Mouse (Mus musculus) right cerebral cortex, adult 2 months (tissue): ENCODE results near the gene Cwc27.

Experiments used
- DNase-seq, 2 experiments: peaks; one replicate each; pipeline ENCODE4 v3.0.0; 2021 to 2022; ENCODE audit warnings: low spot score in 2 of 2

Gene Cwc27

DNA sequence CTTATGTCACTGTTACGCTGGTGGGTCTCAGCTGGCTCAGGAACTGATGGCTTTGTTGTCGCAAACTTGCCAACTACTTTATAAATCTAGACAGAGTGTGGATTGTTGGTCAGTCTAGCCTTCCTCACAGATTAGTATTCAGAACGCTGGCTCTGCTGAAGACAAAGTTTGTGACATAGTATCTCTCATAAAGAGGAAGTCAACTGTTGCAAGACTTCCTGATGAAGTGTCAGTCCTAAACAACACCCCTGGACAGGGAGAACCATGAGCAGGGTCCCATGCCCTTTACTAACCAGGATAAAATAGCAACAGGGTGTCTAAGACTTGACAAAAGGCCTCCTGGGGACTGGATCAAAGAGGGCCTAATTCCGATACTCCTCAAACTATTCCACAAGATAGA is 205.6 kb downstream of the Cwc27 start:
- DNase-seq = no peak

DNA sequence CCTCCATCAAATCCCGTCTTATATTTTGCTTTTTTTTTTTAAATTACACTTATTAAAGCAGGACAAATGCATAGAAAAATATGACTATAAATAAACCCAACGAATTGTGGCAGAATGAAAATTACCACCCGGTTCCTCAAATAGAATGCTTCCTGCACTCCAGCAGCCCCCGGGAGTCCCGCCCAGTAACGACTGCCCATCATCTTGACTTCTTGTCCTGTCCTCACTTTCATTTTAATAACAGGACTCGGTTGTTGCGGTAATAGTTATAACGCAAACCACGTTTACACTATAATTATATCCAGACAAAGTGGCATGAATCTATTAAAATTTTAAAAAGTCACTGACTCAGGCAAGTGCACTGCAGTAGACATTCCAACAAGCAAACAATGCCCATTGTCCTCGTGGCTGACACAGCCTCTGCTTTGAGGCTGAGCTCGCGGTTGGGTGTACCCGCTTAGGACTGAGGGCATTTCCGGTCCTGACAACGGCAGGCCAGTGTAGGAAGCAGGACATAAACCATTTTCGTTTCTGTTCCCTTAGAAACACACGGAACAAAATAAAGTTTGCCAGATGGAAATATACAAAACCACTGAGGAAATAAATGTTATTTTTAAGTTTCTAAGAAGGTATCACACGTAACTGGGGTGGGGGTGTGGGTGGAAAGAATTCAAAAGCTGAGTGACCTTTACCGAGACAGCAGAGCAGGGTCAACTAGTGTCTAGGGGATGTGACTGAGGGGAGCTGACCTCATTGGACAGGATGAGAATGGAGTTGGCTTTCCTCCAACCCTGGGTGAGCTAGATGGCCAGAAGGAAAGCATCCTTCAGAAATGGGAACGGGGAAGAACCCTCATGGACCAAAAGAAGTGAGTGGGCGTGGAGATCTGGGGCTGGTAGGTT is 206.5 kb downstream of the Cwc27 start:
- peak in 1 of 2 experiments; percentile 12 for DNase-seq

DNA sequence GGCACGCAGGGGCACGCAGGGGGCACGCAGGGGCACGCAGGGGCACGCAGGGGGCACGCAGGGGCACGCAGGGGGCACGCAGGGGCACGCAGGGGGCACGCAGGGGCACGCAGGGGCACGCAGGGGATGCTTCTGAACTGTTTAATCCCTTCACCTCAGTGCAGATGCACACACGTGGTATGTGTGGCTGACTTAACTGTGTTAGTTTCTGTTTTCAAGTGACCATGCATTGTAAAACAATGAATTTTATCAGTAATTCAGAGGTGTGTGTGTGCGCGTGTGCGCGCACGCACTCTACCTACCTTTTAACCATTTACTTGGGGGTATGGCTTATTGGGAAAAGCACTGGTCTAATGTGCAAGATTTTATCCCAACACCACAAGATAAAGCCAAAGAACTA is 208.4 kb downstream of the Cwc27 start:
- DNase-seq = no peak

GRCm38 (mm10) chr13:104606786-104607580 is 210.0 kb downstream of the Cwc27 start:
- no peak for DNase-seq

GRCm38 (mm10) chr13:104605111-104605510 is 211.8 kb downstream of the Cwc27 start:
- DNase-seq = no peak

DNA sequence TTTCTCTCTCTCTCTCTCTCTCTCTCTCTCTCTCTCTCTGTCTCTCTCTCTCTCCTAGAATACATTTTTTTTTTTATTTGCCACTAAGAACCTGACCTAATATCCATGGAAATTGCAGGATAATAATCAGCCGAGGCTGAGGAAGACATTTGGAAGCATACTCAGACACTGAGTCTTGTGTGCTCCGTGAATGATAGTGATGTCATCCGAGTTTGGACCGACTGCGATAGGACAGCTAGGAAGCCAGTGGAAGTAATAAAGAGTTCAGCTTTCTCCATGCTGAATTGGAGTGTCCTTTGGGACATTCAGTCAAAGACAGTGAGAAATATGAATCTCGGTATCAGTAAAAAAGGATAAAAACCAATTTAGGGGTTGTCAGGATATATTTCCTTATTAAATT is 214.7 kb downstream of the Cwc27 start:
- DNase-seq = no peak

GRCm38 (mm10) chr13:104601783-104602182 is 215.2 kb downstream of the Cwc27 start:
- no peak for DNase-seq

DNA sequence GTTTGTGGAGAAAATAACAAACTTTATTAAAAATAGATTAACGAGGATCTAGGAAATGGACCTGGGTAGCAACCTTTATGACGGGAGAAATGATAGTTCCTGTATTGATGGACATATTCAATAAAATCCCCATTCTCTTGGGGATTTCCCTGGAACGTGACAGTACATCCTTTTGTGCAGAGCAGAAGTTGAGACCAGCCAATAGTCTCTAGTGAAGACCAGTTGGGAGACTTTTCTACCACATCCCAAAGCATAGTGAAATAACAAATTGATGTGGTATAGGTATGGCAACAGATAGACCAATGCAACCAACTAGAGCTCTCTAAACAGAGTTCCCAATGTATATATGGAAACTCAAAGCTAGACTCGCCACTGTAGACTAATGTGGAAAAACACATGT is 220.7 kb downstream of the Cwc27 start:
- no peak for DNase-seq

DNA sequence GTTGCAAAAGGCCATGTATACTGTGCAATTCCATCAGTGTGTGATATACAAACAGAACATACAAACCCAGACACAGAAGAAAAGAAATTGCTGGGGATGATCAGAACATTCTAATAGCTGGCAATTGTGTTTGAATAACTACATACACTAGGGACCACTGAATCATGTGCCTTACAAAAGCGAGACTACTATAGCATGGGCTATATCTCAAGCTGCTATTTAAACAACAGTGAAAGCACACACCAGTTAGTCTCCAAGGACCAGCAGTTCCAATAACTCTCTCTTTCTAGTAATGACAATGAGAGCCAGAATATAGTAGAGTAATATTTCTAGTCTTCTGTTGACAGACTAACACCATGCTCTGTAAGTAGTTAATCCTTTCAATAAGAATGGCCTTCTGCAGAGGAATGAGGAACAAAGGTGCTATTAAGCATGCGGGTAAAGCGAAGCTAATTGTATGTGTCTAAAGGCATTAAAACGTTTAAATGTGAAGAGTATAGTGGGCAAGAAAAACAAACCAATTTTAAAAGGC is 222.1 kb downstream of the Cwc27 start:
- DNase-seq = no peak

GRCm38 (mm10) chr13:104590931-104591330 is 226.0 kb downstream of the Cwc27 start:
- DNase-seq = no peak

DNA sequence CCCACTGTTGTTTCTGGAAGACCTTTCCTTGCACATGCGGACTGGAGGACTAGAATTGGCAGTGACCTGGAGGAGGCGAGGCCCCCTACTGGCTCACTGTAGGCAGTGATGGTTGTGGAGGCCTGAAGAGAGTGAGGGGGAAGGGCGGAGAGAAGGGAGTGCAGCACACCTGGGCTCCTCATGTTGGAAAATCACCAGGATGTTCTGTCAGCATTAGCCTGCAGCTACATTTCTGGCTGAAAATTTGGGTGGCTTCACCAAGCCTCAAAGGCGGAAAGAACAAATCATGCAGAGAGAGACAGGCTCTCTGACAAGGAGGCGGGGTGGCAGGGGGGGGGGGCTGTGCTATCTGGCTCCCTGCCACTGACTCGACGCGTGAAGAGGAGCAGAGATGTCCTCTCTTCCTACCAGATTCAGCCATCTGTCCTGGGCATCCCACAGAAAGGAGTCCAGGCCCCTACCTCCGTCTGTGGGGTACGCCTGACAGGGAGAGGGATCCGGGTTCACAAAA is 226.8 kb downstream of the Cwc27 start:
- DNase-seq = peak; percentile 9 to 10

- no peak for DNase-seq
Measured at GRCm38 (mm10) chr13:104588383-104588782, 228.6 kb downstream of the Cwc27 start.
